Mouse (Mus musculus) embryonic facial prominence, embryonic 14.5 days (tissue): ENCODE data around the gene Nrgn. TPM values are rescaled to one million over a fixed set of nuclear protein-coding genes. Genes with fewer than 3 reads are reported as not detected.

Source experiments
- ATAC-seq: fragments of 200-750 bp; cut with Nextera tagmentation; 2 replicates; pipeline ENCODE4 v1.8.0; 2017; ENCODE audit warnings: low read depth, moderate number of reproducible peaks, moderate TSS enrichment
- DNase-seq: peaks from one replicate; pipeline ENCODE4 v3.0.0-alpha.2; 2015; ENCODE audit warnings: low spot score
- H3K27ac ChIP-seq: fragments of 300-500 bp; sonication (generic); replicated peaks from 2 replicates; pipeline ENCODE4 v1.5.1; 2014; ENCODE audit warnings: low read depth, mild to moderate bottlenecking, low read length, moderate library complexity
- H3K27me3 ChIP-seq: fragments of 300-500 bp; sonication (generic); replicated peaks from 2 replicates; pipeline ENCODE4 v1.6.1; 2014; ENCODE audit warnings: low read length; ENCODE audit not compliant: control insufficient read depth, insufficient read depth
- H3K36me3 ChIP-seq: fragments of 300-500 bp; sonication (generic); 2 replicates; pipeline ENCODE4 v1.6.1; 2014; ENCODE audit warnings: low read length, mixed read lengths; ENCODE audit not compliant: control insufficient read depth, insufficient read depth
- H3K4me1 ChIP-seq: fragments of 300-500 bp; sonication (generic); 2 replicates; pipeline ENCODE4 v1.6.1; 2014; ENCODE audit warnings: antibody characterized with exemption, low read length; ENCODE audit not compliant: control insufficient read depth, insufficient read depth
- H3K4me2 ChIP-seq: fragments of 300-500 bp; sonication (generic); 2 replicates; pipeline ENCODE4 v1.6.1; 2014; ENCODE audit warnings: low read depth, mild to moderate bottlenecking, low read length, moderate library complexity, mixed read lengths
- H3K4me3 ChIP-seq: fragments of 300-500 bp; sonication (generic); 2 replicates; pipeline ENCODE4 v1.5.1; 2014; ENCODE audit warnings: low read depth, mild to moderate bottlenecking, low read length
- H3K9ac ChIP-seq: fragments of 300-500 bp; sonication (generic); 2 replicates; pipeline ENCODE4 v1.6.1; 2014; ENCODE audit warnings: low read depth, mild to moderate bottlenecking, low read length, moderate library complexity, mixed read lengths
- H3K9me3 ChIP-seq: fragments of 300-500 bp; sonication (generic); 2 replicates; pipeline ENCODE4 v1.6.1; 2016; ENCODE audit warnings: low read length; ENCODE audit not compliant: control insufficient read depth
- WGBS: fragments of 180-500 bp; shearing (Covaris S2); extraction: QIAGEN DNeasy Blood & Tissue Kit; methylation state at CpG from one replicate; pipeline ENCODE4 v1.1.7; 2014; 5-methylcytosine and 5-hydroxymethylcytosine counted together
- polyA plus RNA-seq: library from polyadenylated mRNA; unstranded; fragments of >200 nt; fragmentation: Nextera tagmentation; extraction: Ambion mirVana; gene quantifications from 2 replicates; pipeline ENCODE4 v1.2.1, GENCODE M21; 2014

Gene Nrgn
- polyA plus RNA-seq, 1 experiment from 2014 or later = 7.0 TPM

DNA sequence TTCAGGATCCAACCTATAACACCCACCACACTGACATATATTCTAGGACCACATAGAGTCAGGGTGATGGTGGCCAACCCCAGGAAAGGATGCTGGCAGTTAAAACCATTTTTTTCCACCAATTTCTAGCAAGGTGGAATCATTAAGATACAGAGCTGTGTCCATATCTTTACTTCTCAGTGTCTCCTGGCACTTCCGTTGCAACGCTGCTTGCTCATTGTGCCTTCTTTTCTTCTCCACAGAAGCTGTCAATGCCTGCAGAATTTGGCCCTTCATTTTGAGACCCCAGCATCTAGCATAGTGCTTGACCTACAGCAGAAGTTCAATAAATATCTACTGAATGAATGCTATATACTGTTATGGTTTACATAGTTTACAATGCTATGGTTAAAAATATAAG is 14.3 kb upstream of the Nrgn start:
- Histone ChIP-seq H3K27me3 (no peaks in the 10 kb centered on the region), H3K9ac (no peak overlapping the region), H3K36me3 (no peaks in the 10 kb centered on the region), H3K4me1 (peaks cover 8% of the 10 kb centered on the region; the same call in 1 of the 2 replicates), H3K4me2 (no peak overlapping the region), H3K9me3 (no peaks in the 10 kb centered on the region), H3K4me3 (no peak overlapping the region), H3K27ac (no peak overlapping the region)
- ATAC-seq = no peak
- 83% methylated on average over 2 of the region's 2 CpGs for WGBS
- no peak for DNase-seq

DNA sequence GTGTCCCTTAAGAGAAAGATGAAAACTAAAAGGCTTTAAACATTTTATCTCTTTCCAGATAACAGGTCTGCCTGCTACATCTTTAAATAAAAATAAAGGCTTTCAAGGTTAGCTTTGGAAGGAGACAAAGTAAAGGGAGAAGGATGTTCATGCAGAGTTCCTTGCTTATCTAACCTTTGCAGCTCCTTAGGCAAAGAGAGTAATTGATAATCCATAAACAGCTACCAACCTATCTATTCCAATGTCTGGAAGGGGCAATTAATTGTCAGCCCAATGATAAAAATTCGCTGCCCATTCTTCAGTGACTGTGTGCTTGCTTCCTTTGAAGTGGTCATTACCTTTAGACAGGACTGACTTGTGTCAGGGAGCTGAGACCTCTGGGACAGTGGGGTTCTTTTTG is 11.1 kb upstream of the Nrgn start:
- H3K9me3 ChIP-seq = no peaks in the 10 kb centered on the region

DNA sequence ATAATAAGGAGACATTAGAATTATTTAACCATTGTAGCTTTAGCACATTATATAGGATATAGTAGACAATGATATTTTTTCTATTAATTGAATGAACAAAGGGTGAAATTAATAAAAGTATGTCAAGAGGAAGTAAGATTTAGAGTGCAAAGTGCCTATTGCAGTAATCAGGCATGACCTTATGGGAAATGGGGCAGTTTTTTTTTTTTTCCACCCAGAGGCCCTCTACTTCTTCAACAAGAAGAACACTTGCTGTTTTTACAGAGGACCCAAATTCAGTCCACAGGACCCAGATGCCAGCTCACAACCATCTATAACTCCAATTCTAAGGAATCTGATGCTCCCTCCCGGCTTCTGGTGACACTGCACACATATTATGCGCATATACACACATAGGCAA is 7.9 kb upstream of the Nrgn start:
- no peak overlapping the region for H3K27ac ChIP-seq
- H3K4me3 ChIP-seq = no peak overlapping the region
- no peak overlapping the region for H3K4me2 ChIP-seq
- no peak overlapping the region for H3K9ac ChIP-seq
- DNase-seq = no peak
- ATAC-seq = no peak
- H3K4me1 ChIP-seq = peaks cover 5% of the 10 kb centered on the region
- H3K36me3 ChIP-seq = no peaks in the 10 kb centered on the region
- 87% methylated on average over 2 of the region's 2 CpGs for WGBS
- no peaks in the 10 kb centered on the region for H3K27me3 ChIP-seq
- H3K9me3 ChIP-seq = no peaks in the 10 kb centered on the region

More for the DNA sequence above, 11.1 kb upstream of the Nrgn start:
- Histone ChIP-seq H3K4me2 (no peak overlapping the region), H3K36me3 (no peaks in the 10 kb centered on the region), H3K27me3 (no peaks in the 10 kb centered on the region), H3K27ac (no peak overlapping the region), H3K9ac (no peak overlapping the region), H3K4me1 (peaks cover 8% of the 10 kb centered on the region; the same call in 1 of the 2 replicates), H3K4me3 (no peak overlapping the region)
- no peak for ATAC-seq
- DNase-seq = no peak
- 57% methylated on average over 1 of the region's 1 CpGs for WGBS

- Histone ChIP-seq H3K27me3 (peaks cover 10% of the 10 kb centered on the region), H3K36me3 (no peaks in the 10 kb centered on the region), H3K4me3 (no peak overlapping the region), H3K9me3 (no peaks in the 10 kb centered on the region), H3K4me1 (peaks cover 15% of the 10 kb centered on the region), H3K27ac (no peak overlapping the region), H3K9ac (no peak overlapping the region), H3K4me2 (no peak overlapping the region)
- no peak for ATAC-seq
- DNase-seq = peak; percentile 61
- 61% methylated on average over 3 of the region's 3 CpGs for WGBS
Observed at GRCm38 (mm10) chr9:37556366-37556765, 3.7 kb upstream of the Nrgn start.

DNA sequence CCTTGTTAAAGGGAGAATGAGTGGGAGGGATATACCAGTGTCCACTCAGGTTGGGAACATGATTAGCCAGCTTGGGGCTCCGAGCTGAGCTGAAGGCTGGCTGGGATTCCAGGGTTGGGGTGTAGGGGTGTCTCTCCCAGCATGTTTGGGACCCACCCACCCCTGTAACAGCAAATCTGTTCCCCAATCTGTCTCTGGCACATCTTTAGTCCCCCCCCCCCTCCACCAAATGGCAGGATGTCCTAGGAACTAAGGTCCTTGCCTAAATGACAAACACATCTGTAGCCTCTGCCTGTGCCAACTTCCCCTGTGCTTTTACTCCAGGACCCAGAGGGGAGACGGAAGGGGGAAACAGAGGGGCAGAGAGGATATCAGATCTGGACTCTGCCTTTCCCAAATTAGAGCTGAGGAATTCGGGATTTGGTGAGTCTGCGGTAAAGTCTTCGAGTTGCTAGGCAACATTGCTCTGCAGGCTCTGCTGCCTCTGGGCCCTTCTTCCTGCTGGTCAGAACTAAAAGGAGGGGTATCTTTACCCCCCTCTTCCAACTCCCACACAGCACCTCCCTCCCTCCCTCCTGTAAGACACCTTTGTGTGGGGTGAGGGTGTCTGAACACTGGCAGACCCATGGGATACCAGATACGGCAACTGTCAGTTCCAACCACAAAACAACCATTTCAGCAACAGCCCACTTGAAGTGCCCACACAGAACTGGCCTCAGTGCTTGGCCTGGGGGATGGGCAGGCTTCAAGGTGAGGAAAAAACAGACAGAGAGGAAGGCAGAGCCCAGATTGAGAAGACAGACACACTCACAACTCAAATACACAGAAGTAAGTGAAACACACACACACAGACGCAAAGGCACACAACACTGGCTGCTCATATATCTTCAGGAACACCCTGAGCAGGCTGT is 2.4 kb upstream of the Nrgn start, which contains the start of gene Siae:
Siae (plus strand) TSS at position 861 of the 911 bp plus-strand sequence.
- ATAC-seq = no peak
- Histone ChIP-seq H3K4me3 (no peak within 1 kb of the TSS), H3K36me3 (no peaks in the 10 kb centered on the region), H3K4me2 (0 out of 2 replicates have a peak within 1 kb of the TSS, but pooled peaks have one; percentile 5), H3K4me1 (peaks cover 15% of the 10 kb centered on the region), H3K27ac (peak within 1 kb of the TSS; percentile 45; the same call in 1 of the 2 replicates), H3K9ac (no peak within 1 kb of the TSS), H3K9me3 (no peaks in the 10 kb centered on the region), H3K27me3 (peaks cover 22% of the 10 kb centered on the region)
- DNase-seq = peak; percentile 50
- WGBS = 22% methylated on average over 7 of the region's 7 CpGs

GRCm38 (mm10) chr9:37554279-37554678 is 1.6 kb upstream of the Nrgn start:
- no peak overlapping the region for H3K4me3 ChIP-seq
- 77% methylated on average over 1 of the region's 1 CpGs for WGBS
- no peak for DNase-seq
- no peak for ATAC-seq
- H3K9ac ChIP-seq = no peak overlapping the region
- H3K27ac ChIP-seq = no peak overlapping the region
- H3K4me2 ChIP-seq = no peak overlapping the region
- peaks cover 15% of the 10 kb centered on the region for H3K4me1 ChIP-seq
- no peaks in the 10 kb centered on the region for H3K36me3 ChIP-seq
- H3K27me3 ChIP-seq = peaks cover 28% of the 10 kb centered on the region
- H3K9me3 ChIP-seq = no peaks in the 10 kb centered on the region

DNA sequence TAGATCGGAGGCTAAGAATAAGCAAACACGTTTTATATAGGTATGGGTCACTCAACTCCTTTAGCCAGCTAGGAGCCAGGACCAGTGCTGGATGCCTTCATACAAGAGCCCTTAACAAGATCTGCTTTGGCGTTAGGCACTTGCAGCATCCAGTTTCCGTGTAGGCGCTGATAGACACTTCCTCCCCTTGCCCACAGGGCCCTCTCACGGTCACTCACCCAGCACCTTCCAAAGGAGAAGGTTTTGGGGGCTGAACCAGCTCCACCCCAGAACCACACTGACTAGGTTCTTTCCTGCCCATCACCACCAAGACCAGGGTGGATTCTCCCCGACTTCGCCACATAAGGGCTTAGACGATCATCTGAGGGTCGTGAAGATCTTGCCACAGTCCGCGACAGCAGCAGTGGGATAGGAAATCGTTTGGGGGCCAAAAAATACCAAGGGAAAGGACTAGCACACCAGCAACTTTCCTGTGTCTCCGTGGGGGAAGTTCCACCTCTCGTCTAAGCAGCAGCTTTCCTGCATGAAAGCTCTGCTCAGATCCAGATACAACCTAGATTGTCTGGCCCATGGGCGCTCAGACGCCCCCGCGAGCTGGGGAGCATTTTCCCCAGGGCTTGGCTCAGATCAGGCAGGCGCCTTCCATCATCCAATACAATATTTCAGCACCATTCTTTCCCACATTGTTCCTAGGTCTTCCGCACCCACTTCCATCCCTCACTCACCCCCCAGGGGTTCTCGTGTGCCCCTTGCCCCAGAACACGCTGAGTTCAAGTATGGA is 763 bp downstream of the Nrgn start:
- H3K9ac ChIP-seq = peak overlapping the region; percentile 48
- H3K36me3 ChIP-seq = no peaks in the 10 kb centered on the region
- 2% methylated on average over 22 of the region's 23 CpGs for WGBS
- peak overlapping the region; percentile 96 for H3K4me2 ChIP-seq
- no peak for DNase-seq
- no peaks in the 10 kb centered on the region for H3K9me3 ChIP-seq
- ATAC-seq = no peak
- no peak overlapping the region for H3K27ac ChIP-seq
- peak overlapping the region; percentile 46 for H3K4me3 ChIP-seq
- H3K27me3 ChIP-seq = peaks cover 40% of the 10 kb centered on the region
- peaks cover 15% of the 10 kb centered on the region for H3K4me1 ChIP-seq

DNA sequence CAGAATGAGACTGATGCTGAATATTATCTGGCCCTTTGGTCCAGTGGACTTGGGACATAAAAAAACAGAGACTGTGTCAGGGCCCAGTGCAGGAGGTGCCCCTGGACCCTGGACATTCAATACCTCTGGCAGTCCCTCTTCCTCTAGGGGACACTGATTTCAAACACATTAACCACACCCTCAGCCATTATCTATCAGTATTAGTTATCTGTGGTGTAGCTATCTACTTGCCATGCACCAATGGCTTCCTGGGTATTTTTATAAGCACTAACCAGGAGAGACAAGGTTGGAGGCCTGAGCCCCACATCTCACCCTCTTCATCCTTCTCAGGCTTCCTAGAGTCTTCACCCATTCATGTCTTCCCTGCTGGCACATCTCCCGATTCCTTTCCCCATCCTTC is 2.3 kb downstream of the Nrgn start:
- H3K36me3 ChIP-seq = no peaks in the 10 kb centered on the region
- H3K27ac ChIP-seq = no peak overlapping the region
- no peak overlapping the region for H3K4me2 ChIP-seq
- no peak overlapping the region for H3K9ac ChIP-seq
- no peak for DNase-seq
- no peak overlapping the region for H3K4me3 ChIP-seq
- peaks cover 12% of the 10 kb centered on the region for H3K4me1 ChIP-seq
- no peak for ATAC-seq
- H3K27me3 ChIP-seq = peaks cover 53% of the 10 kb centered on the region
- 54% methylated on average over 1 of the region's 1 CpGs for WGBS
- H3K9me3 ChIP-seq = no peaks in the 10 kb centered on the region
